Mouse (Mus musculus): ENCODE data around the gene Has3.
"Not testable (repeated sequence)": the region's sequence is repeated elsewhere in the genome, so short reads cannot be mapped to it uniquely, and the experiment has no call there.

Has3 gene

DNA sequence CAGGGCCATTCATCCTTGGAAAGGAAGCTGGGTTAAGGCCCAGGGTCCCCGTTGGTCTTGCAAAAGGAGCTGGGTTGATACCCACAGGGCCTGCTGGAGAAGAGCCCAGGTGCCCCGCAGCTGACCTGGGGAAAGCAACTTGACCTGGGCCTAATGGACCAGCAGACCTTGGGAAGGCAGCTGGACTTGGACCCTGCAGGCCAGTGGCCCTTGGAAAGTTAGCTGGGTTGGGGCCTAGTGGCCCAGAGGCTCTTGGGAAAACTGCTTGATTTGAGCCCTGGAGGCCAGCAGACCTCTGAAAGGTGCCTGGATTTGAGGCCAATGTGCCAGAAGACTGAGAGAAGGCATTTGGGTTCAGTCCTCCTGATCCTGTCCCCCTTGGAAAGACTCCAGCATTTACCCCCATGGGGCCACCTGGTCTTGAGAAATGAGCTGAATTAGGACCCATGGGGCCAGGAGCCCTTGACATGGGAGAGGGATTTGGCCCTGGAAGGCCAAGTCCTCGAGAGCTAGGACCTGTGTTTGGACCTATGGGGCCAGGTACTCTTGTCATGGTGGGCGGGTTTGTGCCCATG lies 14.9 kb downstream of the Has3 start:
- not testable (repeated sequence) for DNase-seq (ENCODE audit: low spot score in 2 of 2)

DNA sequence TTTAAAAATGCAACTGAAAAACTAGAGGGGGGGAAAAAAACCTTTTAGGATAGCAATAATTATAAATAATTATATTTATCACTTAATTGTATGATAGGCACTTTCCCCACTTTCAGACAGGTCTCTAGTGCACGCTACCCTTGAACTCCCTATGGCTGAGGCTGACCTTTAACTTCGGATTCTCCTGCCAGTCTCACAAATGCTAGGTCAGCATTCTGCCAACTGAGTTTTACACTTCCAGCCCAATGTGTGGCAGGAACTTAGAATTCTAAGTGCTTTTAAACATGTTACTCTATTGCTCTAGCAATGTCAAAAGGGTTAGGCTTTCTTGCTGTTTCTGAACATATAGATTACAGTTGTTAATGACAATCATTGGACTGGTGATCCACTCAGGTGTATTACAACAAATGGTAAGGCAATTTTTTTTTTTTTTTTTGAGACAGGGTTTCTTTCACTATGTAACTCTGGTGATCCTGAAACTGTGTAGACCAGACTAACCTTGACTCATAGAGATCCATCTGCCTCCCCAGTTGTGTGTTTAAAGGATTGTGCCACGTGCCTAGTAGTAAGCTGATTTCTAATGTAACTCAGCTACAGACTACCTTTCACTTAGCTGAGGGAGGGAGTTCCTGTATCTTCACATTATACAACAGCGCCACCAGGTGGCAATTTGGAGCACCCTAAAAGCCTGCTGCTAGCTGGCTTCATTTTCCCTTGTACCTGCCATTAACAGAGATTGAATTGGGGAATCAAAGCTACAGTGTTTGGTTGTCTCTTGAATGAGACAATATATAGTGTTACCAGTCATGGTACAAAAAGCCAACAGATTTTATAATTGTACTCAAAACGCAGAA lies 17.5 kb downstream of the Has3 start:
- peak; percentile 55 to 87 for DNase-seq (ENCODE audit: low spot score in 2 of 2)

DNA sequence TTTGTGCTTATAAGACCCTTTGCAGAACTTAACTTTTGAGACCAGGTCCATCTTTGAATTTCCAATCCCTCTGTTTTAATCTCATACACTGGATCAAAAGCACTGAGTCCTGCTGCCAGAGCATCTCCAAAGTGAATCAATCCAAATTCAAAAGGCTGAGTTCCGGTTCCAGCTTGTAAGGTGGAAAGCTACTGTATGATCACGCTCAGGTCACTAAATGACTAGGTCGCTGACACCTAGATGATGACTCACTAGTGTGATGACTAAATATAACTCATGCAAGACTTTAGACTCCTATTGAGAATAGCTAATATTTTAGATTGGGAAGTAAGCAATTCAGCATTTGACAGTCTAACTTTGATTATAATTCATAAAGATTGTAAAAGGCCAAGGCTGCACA lies 18.8 kb downstream of the Has3 start:
- DNase-seq (ENCODE audit: low spot score in 2 of 2), result no peak

DNA sequence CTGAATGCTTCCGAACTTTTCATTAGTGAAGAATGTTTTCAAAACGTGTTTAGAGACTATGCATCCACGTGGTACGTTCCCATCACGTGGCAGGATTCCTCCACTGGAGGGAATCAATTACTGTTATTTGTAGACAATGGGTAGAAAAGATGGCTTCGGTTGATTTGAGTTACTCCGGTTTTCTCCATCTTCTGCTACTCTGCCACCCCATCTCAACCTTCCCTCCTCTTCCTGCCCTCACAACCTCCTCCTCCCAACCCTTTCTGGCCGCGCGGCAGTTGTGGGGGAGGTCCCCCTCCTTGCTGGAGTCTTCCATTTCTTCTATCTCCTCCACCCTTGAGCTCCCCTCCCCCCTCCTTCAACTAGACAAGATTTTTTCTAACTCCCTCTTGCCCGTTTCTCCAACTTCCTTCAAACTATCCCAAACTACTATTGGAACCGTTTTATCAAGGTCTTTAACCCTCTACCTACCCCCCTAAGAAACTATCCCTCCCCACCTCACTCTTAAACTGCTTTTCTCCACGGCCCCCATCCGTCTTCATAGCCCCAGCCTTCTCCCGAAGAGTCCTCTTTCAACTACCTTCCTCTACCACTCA lies 22.3 kb downstream of the Has3 start:
- DNase-seq (ENCODE audit: low spot score in 2 of 2), result peak; percentile 22 to 35

- DNase-seq (ENCODE audit: low spot score in 2 of 2), result no peak
Observed at GRCm38 (mm10) chr8:106892806-106893451, 22.9 kb downstream of the Has3 start.

DNA sequence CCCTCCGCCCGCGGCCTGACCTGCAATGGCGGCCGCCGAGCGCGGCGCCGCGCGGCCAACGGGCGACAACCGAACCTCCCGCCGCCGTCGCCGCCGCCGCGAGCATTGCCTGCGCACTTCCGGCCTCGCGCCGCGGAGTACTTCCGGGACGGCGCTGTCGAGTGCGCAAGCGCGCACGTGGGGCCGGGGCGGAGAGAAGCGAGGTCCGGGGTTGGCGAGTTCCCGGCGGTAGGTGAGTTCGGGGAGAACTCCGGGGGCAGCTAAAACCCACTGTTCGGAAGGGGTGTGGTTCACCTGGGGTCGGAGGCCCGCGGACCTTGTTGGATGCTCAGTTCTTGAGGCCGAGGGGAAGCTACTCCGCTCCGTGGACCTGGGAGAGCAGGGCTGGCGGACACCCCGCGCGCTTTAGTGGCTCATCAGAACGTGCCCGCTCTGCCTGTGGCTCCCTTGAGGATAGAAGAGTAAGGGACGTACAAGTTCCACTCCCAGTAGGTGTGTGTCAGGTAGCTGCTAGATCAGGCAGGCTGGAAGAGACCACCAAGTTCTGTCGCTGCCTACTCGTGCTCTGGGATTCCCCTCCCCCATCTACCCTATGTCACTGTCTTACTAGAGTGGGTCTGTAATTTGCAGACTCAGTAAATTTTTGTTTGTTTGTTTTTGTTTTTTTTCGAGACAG lies 23.6 kb downstream of the Has3 start, which contains the start of gene Utp4:
Gene Utp4, plus strand, starts transcription at position 156 of the 676 bp plus-strand sequence.
- peak; percentile 82 to 91 for DNase-seq (ENCODE audit: low spot score in 2 of 2)

DNA sequence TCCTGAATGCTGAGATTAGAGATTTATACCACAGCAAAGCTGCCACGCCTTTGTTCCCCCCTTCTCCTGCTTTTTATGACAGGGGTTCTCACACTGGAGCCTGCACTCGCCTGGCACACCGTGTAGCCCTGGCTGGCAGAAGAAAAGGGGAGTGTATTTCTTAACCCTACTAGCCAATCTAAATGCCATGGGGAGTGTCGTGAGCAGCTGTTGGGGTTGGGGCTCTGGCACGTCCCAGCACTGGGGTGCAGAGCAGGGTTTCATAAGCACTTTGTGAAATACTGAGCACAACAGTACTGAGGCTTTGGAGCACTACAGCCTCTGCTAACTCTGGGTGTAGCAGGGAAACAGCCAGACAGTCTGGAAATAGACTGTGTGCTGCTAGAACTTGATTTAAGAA lies 29.4 kb downstream of the Has3 start:
- DNase-seq (ENCODE audit: low spot score in 2 of 2), result no peak

DNA sequence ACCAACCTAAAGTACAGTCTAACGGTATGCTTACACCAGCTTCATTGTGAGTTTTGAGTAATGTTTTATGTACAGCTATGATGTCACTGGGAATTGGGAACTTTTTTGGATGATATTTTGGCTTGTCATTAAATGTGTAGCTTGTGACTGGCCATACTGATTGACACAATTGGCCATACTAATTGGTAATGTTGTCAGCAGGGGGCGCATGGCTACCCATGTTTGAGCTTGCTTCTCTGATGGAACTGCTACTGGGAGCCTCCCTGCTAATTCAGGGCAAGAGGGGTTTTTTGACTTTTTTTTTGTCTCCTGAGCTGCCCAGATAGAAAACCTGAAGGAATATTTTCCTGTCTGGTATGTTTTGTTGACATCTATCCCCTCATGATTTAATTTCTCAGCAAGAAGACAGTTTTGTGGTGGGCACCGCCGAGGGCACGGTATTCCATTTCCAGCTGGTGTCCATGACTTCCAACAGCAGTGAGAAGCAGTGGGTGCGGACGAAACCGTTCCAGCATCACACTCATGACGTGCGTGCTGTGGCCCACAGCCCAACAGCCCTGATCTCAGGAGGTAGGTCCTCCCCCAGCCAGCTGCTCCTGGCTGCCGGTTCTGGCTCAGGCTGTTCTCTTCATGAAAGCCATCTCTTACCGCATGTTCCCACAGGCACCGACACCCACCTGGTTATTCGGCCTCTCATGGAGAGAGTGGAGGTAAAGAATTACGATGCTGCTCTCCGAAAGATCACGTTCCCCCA lies 35.9 kb downstream of the Has3 start:
- peak in 1 of 2 experiments; percentile 71 for DNase-seq (ENCODE audit: low spot score in 2 of 2)

DNA sequence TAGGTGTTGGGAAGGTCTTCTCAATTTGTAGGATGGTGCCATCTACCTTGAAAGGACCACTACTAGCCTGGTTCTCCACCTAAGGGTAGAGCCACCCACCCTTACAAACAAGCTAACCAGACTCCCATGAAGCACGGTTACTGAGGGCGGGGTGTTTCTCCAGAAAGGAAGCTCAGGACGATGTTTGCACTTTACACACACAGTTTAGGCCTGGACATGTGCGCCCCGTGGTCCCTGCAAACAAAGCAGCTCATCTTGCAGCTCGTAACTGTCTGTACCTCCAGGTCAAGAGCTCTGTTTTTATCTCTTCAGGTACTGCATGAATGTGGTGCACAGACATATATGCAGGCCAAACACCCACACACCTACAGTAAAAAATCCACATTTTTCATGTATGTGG lies 36.6 kb downstream of the Has3 start:
- no peak for DNase-seq (ENCODE audit: low spot score in 2 of 2)

DNA sequence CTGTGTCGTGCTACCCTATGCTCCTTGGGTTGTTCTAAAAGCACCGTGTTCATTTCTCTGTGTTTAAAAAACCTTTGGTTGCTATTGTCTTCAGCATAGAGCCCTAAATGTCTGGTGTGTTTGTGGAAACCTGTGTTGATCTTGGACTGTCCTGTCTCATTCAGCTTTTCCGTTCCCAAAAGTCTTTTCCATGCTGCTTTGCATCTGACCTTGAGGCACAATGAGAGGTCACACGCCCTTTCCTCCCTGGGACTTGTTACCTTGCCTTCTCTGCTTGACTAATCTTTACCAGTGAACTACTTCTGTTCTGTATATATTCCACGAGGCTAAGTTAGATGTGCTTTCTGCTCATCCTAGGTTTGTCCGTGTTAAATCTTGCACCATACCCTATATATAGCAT lies 37.4 kb downstream of the Has3 start:
- no peak for DNase-seq (ENCODE audit: low spot score in 2 of 2)

DNA sequence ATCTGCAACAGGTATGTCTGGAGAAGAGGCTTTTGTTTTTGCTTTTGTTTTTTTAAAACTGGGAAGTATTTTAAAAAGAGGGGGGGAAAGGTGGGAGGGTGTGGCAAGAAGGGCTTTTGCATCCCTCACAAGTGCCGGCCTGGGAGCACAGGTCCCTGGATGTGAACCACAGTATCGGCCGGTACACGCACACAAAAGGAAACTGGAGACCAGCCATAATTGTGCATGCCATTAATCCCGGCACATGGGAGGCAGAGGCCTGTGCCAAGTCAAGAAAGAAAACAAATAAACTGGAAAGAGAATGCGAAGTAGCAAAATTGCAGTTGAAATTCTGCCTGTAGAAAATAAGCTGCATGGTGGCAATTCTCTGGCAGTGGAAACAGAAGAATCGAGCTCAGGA lies 38.2 kb downstream of the Has3 start:
- no peak for DNase-seq (ENCODE audit: low spot score in 2 of 2)

GRCm38 (mm10) chr8:106913631-106914030 lies 43.6 kb downstream of the Has3 start:
- DNase-seq (ENCODE audit: low spot score in 2 of 2), result no peak

DNA sequence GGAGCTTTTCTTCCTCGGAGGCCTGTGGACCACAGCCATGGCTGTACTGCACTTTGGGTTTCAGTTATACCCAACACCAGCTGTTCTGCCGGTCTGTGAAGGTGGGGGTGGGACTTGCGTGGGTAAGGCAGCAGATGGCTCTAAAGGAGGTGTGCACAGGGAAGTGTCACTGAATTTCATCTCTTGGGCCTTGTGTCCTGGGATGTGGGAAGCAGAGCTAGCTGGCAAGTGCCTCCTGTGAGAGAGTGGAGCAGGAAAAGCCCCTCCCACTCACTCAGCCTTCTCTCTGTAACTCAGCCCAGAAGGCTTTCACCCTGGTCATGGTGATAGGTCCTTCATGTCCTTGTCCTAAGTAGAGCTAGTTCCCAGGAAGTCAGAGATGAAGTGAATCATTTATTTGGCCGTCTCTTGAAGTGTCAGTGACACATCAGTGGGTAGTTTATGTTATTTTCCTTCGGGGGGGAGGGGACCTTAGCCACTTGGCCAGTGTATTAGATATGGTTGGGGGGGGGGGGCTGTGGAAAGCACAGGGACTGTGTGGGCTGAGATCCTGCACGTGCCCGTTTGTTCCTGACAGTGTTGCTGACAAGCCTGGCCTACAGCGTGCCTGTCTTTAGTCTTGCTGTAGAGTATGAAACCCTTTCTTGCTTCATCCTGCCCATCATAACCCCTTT lies 49.8 kb downstream of the Has3 start:
- DNase-seq (ENCODE audit: low spot score in 2 of 2), result no peak

- no peak for DNase-seq (ENCODE audit: low spot score in 2 of 2)
Observed at GRCm38 (mm10) chr8:106920395-106920741, 50.3 kb downstream of the Has3 start.

- no peak for DNase-seq (ENCODE audit: low spot score in 2 of 2)
Observed at GRCm38 (mm10) chr8:106924057-106924456, 54.0 kb downstream of the Has3 start.

DNA sequence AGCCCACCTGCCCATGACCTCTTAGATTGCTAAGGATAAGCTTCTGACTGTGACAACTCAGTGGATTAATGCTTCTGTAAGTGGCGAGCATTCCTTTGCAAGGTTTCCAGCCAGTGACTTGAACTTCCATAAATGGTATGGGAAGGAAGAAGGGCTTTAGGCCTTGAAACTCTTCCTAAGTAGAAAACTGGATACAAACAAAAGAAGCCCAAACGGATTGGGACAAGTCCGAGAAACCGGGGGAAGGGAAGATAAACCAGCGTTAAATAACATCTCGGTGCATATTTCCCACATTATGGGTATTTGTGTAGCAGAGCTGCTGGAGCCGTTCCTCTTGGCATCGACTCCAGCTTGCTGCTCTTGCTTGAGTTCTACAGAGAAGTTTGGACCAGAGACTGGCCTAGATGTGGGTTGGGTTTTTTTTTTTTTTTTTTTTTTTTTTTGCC lies 54.9 kb downstream of the Has3 start:
- DNase-seq (ENCODE audit: low spot score in 2 of 2), result no peak

DNA sequence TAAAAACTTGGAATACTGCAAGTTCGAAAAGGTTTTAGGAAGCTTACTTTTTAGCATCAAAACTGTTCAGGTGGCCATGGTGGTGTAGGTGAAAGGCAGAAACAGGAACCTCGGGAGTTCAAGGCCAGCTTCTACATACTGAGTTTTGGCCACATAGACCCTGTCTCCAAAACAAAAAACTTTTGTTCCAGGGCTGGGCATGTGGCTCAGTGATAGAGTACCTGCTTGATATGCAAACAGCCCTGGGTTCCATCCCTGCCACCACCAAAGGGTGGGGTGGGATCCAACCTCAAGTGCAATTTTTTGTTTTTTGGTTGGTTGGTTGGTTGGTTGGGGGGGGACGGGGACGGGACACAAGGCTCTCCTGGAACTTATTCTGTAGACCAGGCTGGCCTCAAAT lies 55.4 kb downstream of the Has3 start:
- no peak for DNase-seq (ENCODE audit: low spot score in 2 of 2)

- peak in 1 of 2 experiments; percentile 34 for DNase-seq (ENCODE audit: low spot score in 2 of 2)
Observed at GRCm38 (mm10) chr8:106927247-106927646, 57.2 kb downstream of the Has3 start.

DNA sequence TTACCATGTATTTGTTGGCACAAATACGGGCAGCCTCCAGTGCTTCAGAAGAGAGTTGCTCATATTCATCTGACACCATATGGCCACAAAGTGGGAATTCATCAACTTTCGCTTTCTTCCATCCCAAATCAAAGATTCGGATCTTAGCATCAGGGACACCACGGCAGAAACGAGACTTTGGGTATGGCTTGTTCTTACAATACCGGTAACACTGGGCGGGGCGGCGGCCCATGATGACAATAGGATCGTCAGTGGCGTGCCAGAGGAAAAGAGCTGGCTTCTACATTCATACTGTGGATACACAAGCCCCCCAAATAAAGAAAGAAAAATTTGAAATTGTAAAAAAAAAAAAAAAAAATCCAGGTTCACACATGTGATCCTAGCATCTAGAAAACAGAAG lies 58.1 kb downstream of the Has3 start:
- DNase-seq (ENCODE audit: low spot score in 2 of 2), result not testable (repeated sequence)

- no peak for DNase-seq (ENCODE audit: low spot score in 2 of 2)
Observed at GRCm38 (mm10) chr8:106929155-106929913, 59.3 kb downstream of the Has3 start.
